Mouse (Mus musculus): Measurements from ENCODE around the gene Ptgs1.

Ptgs1 gene

GRCm38 (mm10) chr2:36281138-36281537 is 50.9 kb downstream of the Ptgs1 start:
- Histone ChIP-seq H3K9me3 (ENCODE audit: low read length) (no peaks in the 10 kb centered on the region), H3K4me1 (replicated peaks; ENCODE audit: low read depth, low read length) (no peaks in the 10 kb centered on the region), H3K36me3 (ENCODE audit: insufficient read depth, low read length) (no peaks in the 10 kb centered on the region), H3K4me3 (replicated peaks; ENCODE audit: low read length) (no peak overlapping the region), H3K27me3 (ENCODE audit: insufficient read depth, low read length) (no peaks in the 10 kb centered on the region)
- TF ChIP-seq POU5F1 (IDR thresholded peaks at IDR 0.05; ENCODE audit: borderline replicate concordance, low read length) (no peak), CTCF (conservative IDR thresholded peaks at IDR 0.05; ENCODE audit: low read length) (no peak), NANOG (IDR thresholded peaks at IDR 0.05; ENCODE audit: borderline replicate concordance, low read length) (no peak)

- Histone ChIP-seq H3K27me3 (ENCODE audit: insufficient read depth, low read length) (no peaks in the 10 kb centered on the region), H3K4me1 (replicated peaks; ENCODE audit: low read depth, low read length) (no peaks in the 10 kb centered on the region), H3K36me3 (ENCODE audit: insufficient read depth, low read length) (no peaks in the 10 kb centered on the region), H3K4me3 (replicated peaks; ENCODE audit: low read length) (no peak overlapping the region), H3K9me3 (ENCODE audit: low read length) (no peaks in the 10 kb centered on the region)
- TF ChIP-seq NANOG (IDR thresholded peaks at IDR 0.05; ENCODE audit: borderline replicate concordance, low read length): no peak
- no peak for TF ChIP-seq POU5F1 (IDR thresholded peaks at IDR 0.05; ENCODE audit: borderline replicate concordance, low read length)
- TF ChIP-seq CTCF (conservative IDR thresholded peaks at IDR 0.05; ENCODE audit: low read length): no peak
These were observed 52.1 kb downstream of the Ptgs1 start for GRCm38 (mm10) chr2:36282301-36282700.
